Mouse (Mus musculus) myocyte (in vitro differentiated cells): ENCODE measurements around the gene Taf1b.

ENCODE experiments used
- CEBPB ChIP-seq: IDR thresholded peaks from 2 replicates; pipeline ENCODE4 v1.6.1; 2011; ENCODE audit warnings: mild to moderate bottlenecking, moderate library complexity; ENCODE audit not compliant: poor library complexity, insufficient read depth, severe bottlenecking
- E2F4 ChIP-seq: IDR thresholded peaks from one replicate; pipeline ENCODE4 v1.6.1; 2011; ENCODE audit warnings: mild to moderate bottlenecking, control low read depth, moderate library complexity; ENCODE audit not compliant: insufficient read depth
- MAX ChIP-seq: IDR thresholded peaks from one replicate; pipeline ENCODE4 v1.6.1; 2011; ENCODE audit warnings: low read depth, mild to moderate bottlenecking, control low read depth
- POLR2A ChIP-seq: IDR thresholded peaks from one replicate; pipeline ENCODE4 v1.6.1; 2011; ENCODE audit warnings: low read depth, mild to moderate bottlenecking, control low read depth, moderate library complexity; ENCODE audit not compliant: insufficient read length
- POLR2AphosphoS2 ChIP-seq: IDR thresholded peaks from one replicate; pipeline ENCODE4 v1.6.1; 2011; ENCODE audit warnings: low read depth, control low read depth; ENCODE audit not compliant: insufficient read length
- SRF ChIP-seq: IDR thresholded peaks from one replicate; pipeline ENCODE4 v1.6.1; 2011; ENCODE audit warnings: low read depth; ENCODE audit not compliant: control insufficient read depth, insufficient read length
- TCF3 ChIP-seq: IDR thresholded peaks from one replicate; pipeline ENCODE4 v1.6.1; 2011; ENCODE audit warnings: low read depth, control low read depth; ENCODE audit not compliant: insufficient read length
- USF1 ChIP-seq: IDR thresholded peaks from one replicate; pipeline ENCODE4 v1.6.1; 2011; ENCODE audit warnings: low read depth, mild to moderate bottlenecking, control low read depth, moderate library complexity

- TF ChIP-seq POLR2A (peak; percentile 51), CEBPB (no peak), USF1 (no peak), MAX (no peak), POLR2AphosphoS2 (no peak), E2F4 (no peak), TCF3 (no peak), SRF (no peak)
These were observed at the start of gene Taf1b for GRCm38 (mm10) chr12:24498150-24498840.
